Mouse (Mus musculus) bone marrow, adult 2 months (tissue): Measurements from ENCODE around the gene Icam5.

Experiments
- CTCF ChIP-seq: fragments of 200-500 bp; IDR thresholded peaks from 2 replicates; pipeline ENCODE4 v1.5.1; 2011; ENCODE audit warnings: low read length, control low read depth; ENCODE audit not compliant: control insufficient read depth, insufficient read depth
- POLR2A ChIP-seq: fragments of 200-500 bp; IDR thresholded peaks from 2 replicates; pipeline ENCODE4 v1.6.1; 2011; ENCODE audit warnings: low read depth, mild to moderate bottlenecking, control low read depth, low read length, borderline replicate concordance; ENCODE audit not compliant: control insufficient read depth

- TF ChIP-seq CTCF: no peak
- TF ChIP-seq POLR2A: no peak
Measured at GRCm38 (mm10) chr9:21067006-21067684, 35.3 kb downstream of the Icam5 start, which contains the start of gene Zglp1.
